Mouse (Mus musculus): ENCODE measurements around the gene Eif4g3. TPM values are rescaled to one million over a fixed set of nuclear protein-coding genes. Genes with fewer than 3 reads are reported as not detected.
A peak's percentile ranks its signal among the peaks of the same experiment; 100 is the strongest.

The Eif4g3 gene
- polyA plus RNA-seq, 1 experiment from 2014 or later, result 38.9 TPM

- ATAC-seq (ENCODE audit: insufficient number of reproducible peaks, insufficient read depth, low FRiP score, low TSS enrichment, low read depth), result no peak
- no peak overlapping the region for H3K4me3 ChIP-seq
- H3K27me3 ChIP-seq, result no peaks in the 10 kb centered on the region
- 94% methylated on average over 4 of the region's 4 CpGs for WGBS
- H3K4me1 ChIP-seq, result no peaks in the 10 kb centered on the region
- H3K36me3 ChIP-seq, result peaks cover 80% of the 10 kb centered on the region
- no peak overlapping the region for H3K9ac ChIP-seq
- no peak overlapping the region for H3K4me2 ChIP-seq
- H3K9me3 ChIP-seq, result no peaks in the 10 kb centered on the region
- H3K27ac ChIP-seq, result no peak overlapping the region
Measured at GRCm38 (mm10) chr4:138009786-138010502, 17.1 kb downstream of the Eif4g3 start.

DNA sequence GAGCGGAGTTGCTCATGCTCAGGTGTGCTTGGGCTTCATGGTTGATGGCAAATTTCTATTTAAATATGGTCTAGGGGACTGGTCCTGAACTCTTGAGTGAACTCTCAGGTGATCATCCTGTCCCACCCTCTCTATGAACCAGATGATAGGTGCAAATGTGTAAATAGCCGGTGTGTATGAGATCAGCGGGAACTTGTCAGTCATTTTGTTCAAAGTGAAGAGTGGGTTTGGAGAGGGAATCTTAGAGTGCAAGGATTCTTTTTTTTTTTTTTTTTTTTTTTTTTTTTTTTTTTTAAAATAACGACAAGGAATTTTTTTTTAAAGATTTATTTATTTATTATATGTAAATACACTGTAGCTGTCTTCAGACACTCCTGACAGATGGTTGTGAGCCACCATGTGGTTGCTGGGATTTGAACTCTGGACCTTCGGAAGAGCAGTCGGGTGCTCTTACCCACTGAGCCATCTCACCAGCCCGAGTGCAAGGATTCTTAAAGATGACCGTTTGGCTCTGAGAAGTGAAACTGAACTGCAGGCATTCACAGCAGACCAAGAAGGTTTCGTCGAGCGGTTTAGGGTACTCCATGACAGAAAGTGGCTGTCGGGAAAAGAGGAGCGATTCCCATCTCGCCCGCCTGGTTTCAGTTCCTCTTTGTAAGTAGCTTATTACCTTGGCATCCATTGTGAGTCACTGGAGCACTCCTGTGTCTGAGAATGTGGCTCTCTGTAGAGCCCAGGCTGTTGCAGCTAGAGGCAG is 21.1 kb downstream of the Eif4g3 start:
- Histone ChIP-seq H3K4me3 (no peak overlapping the region), H3K4me1 (peaks cover 5% of the 10 kb centered on the region; the same call in 1 of the 2 replicates), H3K4me2 (no peak overlapping the region), H3K9ac (no peak overlapping the region), H3K36me3 (peaks cover 89% of the 10 kb centered on the region), H3K9me3 (no peaks in the 10 kb centered on the region), H3K27ac (no peak overlapping the region), H3K27me3 (no peaks in the 10 kb centered on the region)
- ATAC-seq (ENCODE audit: insufficient number of reproducible peaks, insufficient read depth, low FRiP score, low TSS enrichment, low read depth), result no peak
- WGBS, result 95% methylated on average over 15 of the region's 15 CpGs

GRCm38 (mm10) chr4:138015966-138016365 is 23.1 kb downstream of the Eif4g3 start:
- Histone ChIP-seq H3K4me3 (no peak overlapping the region), H3K9me3 (no peaks in the 10 kb centered on the region), H3K4me2 (no peak overlapping the region), H3K36me3 (peaks cover 72% of the 10 kb centered on the region), H3K27me3 (no peaks in the 10 kb centered on the region), H3K4me1 (peaks cover 15% of the 10 kb centered on the region), H3K27ac (no peak overlapping the region), H3K9ac (no peak overlapping the region)
- 89% methylated on average over 4 of the region's 4 CpGs for WGBS
- no peak for ATAC-seq (ENCODE audit: insufficient number of reproducible peaks, insufficient read depth, low FRiP score, low TSS enrichment, low read depth)

DNA sequence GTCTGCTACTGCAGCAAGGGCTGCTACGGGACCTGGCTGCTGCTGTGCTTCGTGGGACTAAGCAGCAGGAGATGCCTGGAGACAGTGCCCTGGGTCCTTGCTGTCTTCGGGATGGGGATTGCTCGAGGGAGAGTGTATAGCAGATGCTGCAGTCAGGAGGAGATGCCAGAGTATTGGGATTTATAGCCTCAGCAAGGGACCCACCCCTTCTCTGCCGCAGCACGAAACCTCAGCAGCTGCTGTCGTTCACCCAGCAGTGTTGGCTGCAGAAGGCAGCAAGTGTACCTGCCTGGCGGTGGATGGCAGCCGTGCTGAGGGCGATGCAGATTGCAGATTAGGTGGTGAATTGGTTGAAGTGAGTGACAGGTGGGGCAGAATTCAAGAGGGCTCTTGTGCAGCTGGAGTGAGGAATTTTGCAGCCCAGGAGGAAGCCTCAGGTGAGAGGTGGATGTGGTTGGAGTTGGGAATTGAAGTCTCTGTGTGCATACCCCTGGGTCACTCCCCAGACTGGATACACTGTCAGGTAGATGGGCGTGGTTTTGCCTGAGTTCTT is 24.3 kb downstream of the Eif4g3 start:
- WGBS, result 83% methylated on average over 11 of the region's 11 CpGs
- no peak overlapping the region for H3K27ac ChIP-seq
- H3K4me1 ChIP-seq, result peaks cover 20% of the 10 kb centered on the region
- no peak overlapping the region for H3K9ac ChIP-seq
- no peaks in the 10 kb centered on the region for H3K9me3 ChIP-seq
- no peaks in the 10 kb centered on the region for H3K27me3 ChIP-seq
- no peak for ATAC-seq (ENCODE audit: insufficient number of reproducible peaks, insufficient read depth, low FRiP score, low TSS enrichment, low read depth)
- no peak overlapping the region for H3K4me3 ChIP-seq
- peaks cover 63% of the 10 kb centered on the region for H3K36me3 ChIP-seq
- H3K4me2 ChIP-seq, result no peak overlapping the region

DNA sequence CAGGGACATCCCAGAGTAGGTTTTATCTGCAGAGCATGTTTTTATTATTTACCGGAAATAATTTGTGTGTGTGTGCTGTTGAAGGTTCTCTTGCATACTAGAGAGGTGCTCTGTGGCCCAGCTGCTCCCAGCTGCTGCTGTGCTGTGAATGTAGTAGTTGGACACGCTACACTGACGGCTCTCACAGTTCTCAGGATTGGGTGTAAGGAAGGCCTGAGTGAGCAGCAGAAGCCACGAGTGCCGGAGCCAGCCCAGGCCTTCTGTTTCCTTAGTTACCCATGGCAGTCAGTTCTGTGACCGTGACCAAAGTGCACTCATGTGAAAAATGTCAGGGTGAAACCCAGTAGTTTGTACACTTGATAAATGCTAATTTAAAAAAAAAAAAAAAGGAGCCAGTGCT is 25.2 kb downstream of the Eif4g3 start:
- H3K9ac ChIP-seq, result no peak overlapping the region
- no peak overlapping the region for H3K4me2 ChIP-seq
- no peak overlapping the region for H3K27ac ChIP-seq
- no peak overlapping the region for H3K4me3 ChIP-seq
- no peaks in the 10 kb centered on the region for H3K27me3 ChIP-seq
- WGBS, result 80% methylated on average over 6 of the region's 6 CpGs
- no peaks in the 10 kb centered on the region for H3K9me3 ChIP-seq
- peaks cover 21% of the 10 kb centered on the region for H3K4me1 ChIP-seq
- no peak for ATAC-seq (ENCODE audit: insufficient number of reproducible peaks, insufficient read depth, low FRiP score, low TSS enrichment, low read depth)
- H3K36me3 ChIP-seq, result peaks cover 56% of the 10 kb centered on the region

GRCm38 (mm10) chr4:138020231-138020630 is 27.4 kb downstream of the Eif4g3 start:
- 58% methylated on average over 6 of the region's 6 CpGs for WGBS
- ATAC-seq (ENCODE audit: insufficient number of reproducible peaks, insufficient read depth, low FRiP score, low TSS enrichment, low read depth), result no peak
- H3K36me3 ChIP-seq, result peaks cover 51% of the 10 kb centered on the region

GRCm38 (mm10) chr4:138021651-138022050 is 28.8 kb downstream of the Eif4g3 start:
- WGBS, result 80% methylated on average over 6 of the region's 6 CpGs
- H3K4me3 ChIP-seq, result no peak overlapping the region
- H3K9me3 ChIP-seq, result no peaks in the 10 kb centered on the region
- no peak overlapping the region for H3K4me2 ChIP-seq
- no peaks in the 10 kb centered on the region for H3K27me3 ChIP-seq
- ATAC-seq (ENCODE audit: insufficient number of reproducible peaks, insufficient read depth, low FRiP score, low TSS enrichment, low read depth), result no peak
- peaks cover 33% of the 10 kb centered on the region for H3K4me1 ChIP-seq
- H3K27ac ChIP-seq, result no peak overlapping the region
- peaks cover 48% of the 10 kb centered on the region for H3K36me3 ChIP-seq
- no peak overlapping the region for H3K9ac ChIP-seq

More at GRCm38 (mm10) chr4:138020231-138020630, 27.4 kb downstream of the Eif4g3 start:
- Histone ChIP-seq H3K4me3 (no peak overlapping the region), H3K9ac (no peak overlapping the region), H3K4me1 (peaks cover 33% of the 10 kb centered on the region), H3K27me3 (no peaks in the 10 kb centered on the region), H3K9me3 (no peaks in the 10 kb centered on the region), H3K4me2 (no peak overlapping the region), H3K27ac (no peak overlapping the region)

GRCm38 (mm10) chr4:138022761-138023160 is 29.9 kb downstream of the Eif4g3 start:
- no peak for ATAC-seq (ENCODE audit: insufficient number of reproducible peaks, insufficient read depth, low FRiP score, low TSS enrichment, low read depth)
- Histone ChIP-seq H3K4me2 (no peak overlapping the region), H3K27me3 (no peaks in the 10 kb centered on the region), H3K36me3 (peaks cover 47% of the 10 kb centered on the region), H3K9ac (no peak overlapping the region), H3K4me3 (no peak overlapping the region), H3K9me3 (no peaks in the 10 kb centered on the region), H3K4me1 (peaks cover 28% of the 10 kb centered on the region), H3K27ac (no peak overlapping the region)
- 87% methylated on average over 2 of the region's 2 CpGs for WGBS

DNA sequence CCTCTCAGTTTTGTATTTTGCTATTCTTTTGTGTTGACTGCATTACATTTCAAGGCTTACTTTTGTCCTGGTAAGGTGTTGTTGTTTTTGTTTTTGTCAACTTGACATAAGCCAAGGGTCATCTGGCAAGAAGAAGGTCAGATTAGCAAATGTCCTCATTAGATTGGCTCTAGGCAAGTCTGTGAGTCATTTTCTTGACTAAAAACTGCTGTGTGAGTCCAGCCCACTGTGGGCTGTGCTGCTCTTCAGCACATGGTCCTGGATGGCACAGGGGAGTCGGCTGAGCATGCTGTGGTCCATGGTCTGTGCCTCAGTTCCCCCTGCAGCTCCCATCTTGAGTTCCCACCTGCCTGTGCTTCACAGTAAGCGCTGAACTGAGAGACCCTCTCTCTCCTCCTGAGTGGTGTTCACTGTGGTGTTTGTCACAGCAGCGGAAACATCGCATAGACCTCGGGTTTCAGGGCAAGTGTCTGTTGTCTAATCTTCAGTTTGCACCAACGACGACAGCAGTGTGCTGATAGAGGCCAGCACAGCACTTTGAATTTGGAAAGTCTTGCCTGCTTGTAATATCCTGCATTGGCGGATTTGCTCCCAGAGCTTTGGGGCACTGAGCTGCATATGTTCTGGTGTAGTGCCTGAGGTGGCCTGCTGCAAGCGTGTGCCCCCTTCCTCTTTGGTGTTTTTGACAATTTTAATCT is 30.7 kb downstream of the Eif4g3 start:
- no peaks in the 10 kb centered on the region for H3K27me3 ChIP-seq
- no peaks in the 10 kb centered on the region for H3K9me3 ChIP-seq
- H3K27ac ChIP-seq, result no peak overlapping the region
- no peak overlapping the region for H3K4me2 ChIP-seq
- no peak for ATAC-seq (ENCODE audit: insufficient number of reproducible peaks, insufficient read depth, low FRiP score, low TSS enrichment, low read depth)
- peaks cover 47% of the 10 kb centered on the region for H3K36me3 ChIP-seq
- peaks cover 28% of the 10 kb centered on the region for H3K4me1 ChIP-seq
- no peak overlapping the region for H3K4me3 ChIP-seq
- H3K9ac ChIP-seq, result 0 out of 2 replicates have a peak overlapping the region, but pooled peaks have one; percentile 36
- 82% methylated on average over 9 of the region's 9 CpGs for WGBS

- no peak overlapping the region for H3K27ac ChIP-seq
- H3K4me1 ChIP-seq, result peaks cover 4% of the 10 kb centered on the region; the same call in 1 of the 2 replicates
- no peak overlapping the region for H3K9ac ChIP-seq
- no peaks in the 10 kb centered on the region for H3K9me3 ChIP-seq
- H3K36me3 ChIP-seq, result peaks cover 72% of the 10 kb centered on the region
- ATAC-seq (ENCODE audit: insufficient number of reproducible peaks, insufficient read depth, low FRiP score, low TSS enrichment, low read depth), result no peak
- H3K4me2 ChIP-seq, result no peak overlapping the region
- H3K27me3 ChIP-seq, result no peaks in the 10 kb centered on the region
- WGBS, result 76% methylated on average over 6 of the region's 6 CpGs
- no peak overlapping the region for H3K4me3 ChIP-seq
Measured at GRCm38 (mm10) chr4:138029168-138029567, 36.3 kb downstream of the Eif4g3 start.

DNA sequence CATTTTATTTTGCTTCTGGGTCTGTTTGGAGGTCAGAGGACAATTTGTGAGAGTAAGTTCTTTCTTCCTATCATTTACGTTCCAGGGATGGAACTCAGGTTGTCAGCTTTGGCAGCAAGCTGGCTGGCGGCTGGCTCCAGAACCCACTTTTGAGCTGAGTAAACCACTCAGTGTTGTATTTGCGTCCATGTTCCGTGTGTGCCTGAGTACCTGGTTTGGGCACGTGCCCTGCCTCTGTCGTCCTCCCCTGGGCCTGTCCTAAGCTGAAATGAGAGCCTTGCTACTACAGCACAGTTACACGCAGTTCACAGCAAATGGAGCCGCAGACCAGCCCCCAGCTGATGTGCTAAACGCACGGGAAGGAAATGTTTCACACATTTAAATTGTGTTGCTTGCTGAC is 39.0 kb downstream of the Eif4g3 start:
- Histone ChIP-seq H3K27me3 (no peaks in the 10 kb centered on the region), H3K4me2 (no peak overlapping the region), H3K36me3 (peaks cover 64% of the 10 kb centered on the region), H3K4me1 (peaks cover 6% of the 10 kb centered on the region), H3K9ac (no peak overlapping the region), H3K4me3 (no peak overlapping the region), H3K9me3 (no peaks in the 10 kb centered on the region), H3K27ac (no peak overlapping the region)
- WGBS, result 92% methylated on average over 10 of the region's 10 CpGs
- no peak for ATAC-seq (ENCODE audit: insufficient number of reproducible peaks, insufficient read depth, low FRiP score, low TSS enrichment, low read depth)
